Mouse (Mus musculus): Measurements from ENCODE around the gene Adam21.
A peak's percentile ranks its signal among the peaks of the same experiment; 100 is the strongest.
"Not testable (repeated sequence)": the region's sequence is repeated elsewhere in the genome, so short reads cannot be mapped to it uniquely, and the experiment has no call there.

Adam21 gene

GRCm38 (mm10) chr12:81568374-81568773 is at the start of gene Adam21:
Adam21 (minus strand) TSS chr12:81568474.
- no peak for DNase-seq

- DNase-seq, result no peak
Measured at GRCm38 (mm10) chr12:81616980-81617379, 48.7 kb upstream of the Adam21 start.

- no peak for DNase-seq
Measured at GRCm38 (mm10) chr12:81615807-81616206, 47.5 kb upstream of the Adam21 start.

GRCm38 (mm10) chr12:81609445-81609844 is 41.2 kb upstream of the Adam21 start:
- no peak for DNase-seq

- DNase-seq, result no peak
Measured at GRCm38 (mm10) chr12:81604995-81605784, 36.9 kb upstream of the Adam21 start.

GRCm38 (mm10) chr12:81596547-81597262 is 28.4 kb upstream of the Adam21 start:
- DNase-seq, result no peak

GRCm38 (mm10) chr12:81594902-81595671 is 26.8 kb upstream of the Adam21 start, which contains the start of gene Med6:
Med6 (minus strand) TSS chr12:81595008.
- peak; percentile 95 to 96 for DNase-seq

- DNase-seq, result no peak
Measured at GRCm38 (mm10) chr12:81567931-81568330, 343 bp downstream of the Adam21 start.

- DNase-seq, result no peak
Measured at GRCm38 (mm10) chr12:81564173-81564572, 4.1 kb downstream of the Adam21 start.

GRCm38 (mm10) chr12:81549286-81549685 is 19.0 kb downstream of the Adam21 start:
- no peak for DNase-seq

- no peak for DNase-seq
Measured at GRCm38 (mm10) chr12:81547163-81547562, 21.1 kb downstream of the Adam21 start.

- DNase-seq, result no peak
Measured at GRCm38 (mm10) chr12:81533029-81533419, 35.2 kb downstream of the Adam21 start.

GRCm38 (mm10) chr12:81532316-81533028 is 35.8 kb downstream of the Adam21 start, which contains the start of the genes Gm20498 and Synj2bp:
Gm20498 (minus strand) TSS chr12:81532905.
Synj2bp (minus strand) TSS chr12:81532911.
- peak; percentile 85 to 86 for DNase-seq

- not testable (repeated sequence) for DNase-seq
Measured at GRCm38 (mm10) chr12:81530587-81530986, 37.7 kb downstream of the Adam21 start.

Measured in lung, postnatal 4 days (tissue).